Mouse (Mus musculus): ENCODE data around the gene Siah3. TPM values are rescaled to one million over a fixed set of nuclear protein-coding genes. Genes with fewer than 3 reads are reported as not detected.
A peak's percentile ranks its signal among the peaks of the same experiment; 100 is the strongest.

The Siah3 gene
- polyA plus RNA-seq, 1 experiment from 2014 or later, result 1.4 TPM

DNA sequence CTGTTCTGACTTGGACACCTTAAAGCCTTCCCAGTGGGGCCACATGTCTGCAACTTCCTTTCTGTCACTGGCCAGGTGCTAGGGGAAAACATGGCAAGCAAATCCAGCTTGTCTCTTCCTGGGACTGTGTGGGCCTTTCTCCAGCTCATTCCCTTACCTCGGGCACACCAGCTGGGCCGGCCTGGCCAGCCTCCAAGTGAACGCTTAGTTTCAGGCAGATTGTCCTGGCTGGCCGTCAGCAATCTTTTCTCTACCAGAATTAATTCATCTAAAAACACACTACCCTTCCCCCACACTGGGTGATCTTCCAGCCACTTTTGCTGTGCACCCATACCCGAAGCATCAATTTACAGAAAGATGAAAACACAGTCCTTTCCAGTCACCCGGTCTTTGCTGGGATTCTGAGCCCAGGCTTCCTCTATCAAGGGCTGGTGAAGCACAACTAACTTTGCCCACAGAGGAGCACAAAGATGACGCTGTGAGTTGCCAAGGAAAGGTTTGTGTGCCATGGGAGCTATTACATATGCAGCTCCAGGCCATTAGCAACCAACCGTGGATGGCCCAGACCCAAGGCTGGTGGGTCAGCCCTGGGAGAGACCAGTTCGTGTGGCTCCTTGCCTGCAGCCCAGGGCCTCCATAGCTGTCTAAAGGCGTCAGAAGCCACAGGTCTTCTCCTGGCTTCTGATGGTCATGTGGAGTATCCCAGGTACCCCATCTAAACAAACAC, 71.8 kb downstream of the Siah3 start:
- H3K27me3 ChIP-seq, result no peaks in the 10 kb centered on the region; the same call in 1 of the 2 replicates
- no peak overlapping the region for H3K4me2 ChIP-seq (replicated peaks)
- 74% methylated on average over 10 of the region's 10 CpGs for WGBS
- no peak overlapping the region for H3K9ac ChIP-seq (replicated peaks)
- H3K27ac ChIP-seq (replicated peaks), result 0 out of 2 replicates have a peak overlapping the region, but pooled peaks have one; percentile 4
- H3K4me3 ChIP-seq, result no peak overlapping the region
- H3K9me3 ChIP-seq, result no peaks in the 10 kb centered on the region
- H3K36me3 ChIP-seq, result no peaks in the 10 kb centered on the region
- peaks cover 36% of the 10 kb centered on the region for H3K4me1 ChIP-seq
- ATAC-seq (ENCODE audit: low FRiP score, low read depth), result 0 out of 2 replicates have a peak, but pooled peaks have one; percentile 41

- Histone ChIP-seq H3K27ac (replicated peaks) (no peak overlapping the region), H3K36me3 (no peaks in the 10 kb centered on the region), H3K9ac (replicated peaks) (no peak overlapping the region), H3K4me2 (replicated peaks) (no peak overlapping the region), H3K27me3 (peaks cover 6% of the 10 kb centered on the region; the same call in 1 of the 2 replicates), H3K9me3 (no peaks in the 10 kb centered on the region), H3K4me1 (peaks cover 41% of the 10 kb centered on the region), H3K4me3 (no peak overlapping the region)
- ATAC-seq (ENCODE audit: low FRiP score, low read depth), result no peak
- WGBS, result 71% methylated on average over 7 of the region's 7 CpGs
Observed at GRCm38 (mm10) chr14:75530815-75531353, 75.1 kb downstream of the Siah3 start.

GRCm38 (mm10) chr14:75539205-75539604, 83.4 kb downstream of the Siah3 start:
- H3K4me3 ChIP-seq, result no peak overlapping the region
- peaks cover 7% of the 10 kb centered on the region; the same call in 1 of the 2 replicates for H3K27me3 ChIP-seq
- H3K36me3 ChIP-seq, result no peaks in the 10 kb centered on the region
- H3K27ac ChIP-seq (replicated peaks), result no peak overlapping the region
- no peak for ATAC-seq (ENCODE audit: low FRiP score, low read depth)
- H3K9ac ChIP-seq (replicated peaks), result no peak overlapping the region
- 51% methylated on average over 2 of the region's 2 CpGs for WGBS
- H3K9me3 ChIP-seq, result no peaks in the 10 kb centered on the region
- H3K4me2 ChIP-seq (replicated peaks), result no peak overlapping the region
- H3K4me1 ChIP-seq, result peaks cover 39% of the 10 kb centered on the region

GRCm38 (mm10) chr14:75540216-75540995, 84.6 kb downstream of the Siah3 start:
- Histone ChIP-seq H3K27ac (replicated peaks) (peak overlapping the region; percentile 81), H3K4me3 (no peak overlapping the region), H3K27me3 (peaks cover 6% of the 10 kb centered on the region; the same call in 1 of the 2 replicates), H3K9me3 (no peaks in the 10 kb centered on the region), H3K4me1 (peaks cover 39% of the 10 kb centered on the region), H3K9ac (replicated peaks) (no peak overlapping the region), H3K4me2 (replicated peaks) (peak overlapping the region; percentile 35), H3K36me3 (no peaks in the 10 kb centered on the region)
- ATAC-seq (ENCODE audit: low FRiP score, low read depth), result peak; percentile 48; the same call in 1 of the 2 replicates
- 65% methylated on average over 17 of the region's 17 CpGs for WGBS

- Histone ChIP-seq H3K27ac (replicated peaks) (peak overlapping the region; percentile 81), H3K4me2 (replicated peaks) (peak overlapping the region; percentile 35), H3K9ac (replicated peaks) (no peak overlapping the region), H3K9me3 (no peaks in the 10 kb centered on the region), H3K36me3 (no peaks in the 10 kb centered on the region), H3K27me3 (peaks cover 6% of the 10 kb centered on the region; the same call in 1 of the 2 replicates), H3K4me3 (no peak overlapping the region), H3K4me1 (peaks cover 39% of the 10 kb centered on the region)
- ATAC-seq (ENCODE audit: low FRiP score, low read depth), result peak; percentile 87
- WGBS, result 5% methylated on average over 5 of the region's 5 CpGs
Observed at GRCm38 (mm10) chr14:75540996-75541350, 85.2 kb downstream of the Siah3 start.

GRCm38 (mm10) chr14:75541731-75542130, 85.9 kb downstream of the Siah3 start:
- Histone ChIP-seq H3K4me1 (peaks cover 33% of the 10 kb centered on the region), H3K4me3 (no peak overlapping the region), H3K27ac (replicated peaks) (peak overlapping the region; percentile 81), H3K4me2 (replicated peaks) (peak overlapping the region; percentile 35; the same call in 1 of the 2 replicates), H3K9me3 (no peaks in the 10 kb centered on the region), H3K27me3 (peaks cover 6% of the 10 kb centered on the region; the same call in 1 of the 2 replicates), H3K36me3 (no peaks in the 10 kb centered on the region), H3K9ac (replicated peaks) (no peak overlapping the region)
- ATAC-seq (ENCODE audit: low FRiP score, low read depth), result peak; percentile 18; the same call in 1 of the 2 replicates
- WGBS, result 10% methylated on average over 8 of the region's 8 CpGs

DNA sequence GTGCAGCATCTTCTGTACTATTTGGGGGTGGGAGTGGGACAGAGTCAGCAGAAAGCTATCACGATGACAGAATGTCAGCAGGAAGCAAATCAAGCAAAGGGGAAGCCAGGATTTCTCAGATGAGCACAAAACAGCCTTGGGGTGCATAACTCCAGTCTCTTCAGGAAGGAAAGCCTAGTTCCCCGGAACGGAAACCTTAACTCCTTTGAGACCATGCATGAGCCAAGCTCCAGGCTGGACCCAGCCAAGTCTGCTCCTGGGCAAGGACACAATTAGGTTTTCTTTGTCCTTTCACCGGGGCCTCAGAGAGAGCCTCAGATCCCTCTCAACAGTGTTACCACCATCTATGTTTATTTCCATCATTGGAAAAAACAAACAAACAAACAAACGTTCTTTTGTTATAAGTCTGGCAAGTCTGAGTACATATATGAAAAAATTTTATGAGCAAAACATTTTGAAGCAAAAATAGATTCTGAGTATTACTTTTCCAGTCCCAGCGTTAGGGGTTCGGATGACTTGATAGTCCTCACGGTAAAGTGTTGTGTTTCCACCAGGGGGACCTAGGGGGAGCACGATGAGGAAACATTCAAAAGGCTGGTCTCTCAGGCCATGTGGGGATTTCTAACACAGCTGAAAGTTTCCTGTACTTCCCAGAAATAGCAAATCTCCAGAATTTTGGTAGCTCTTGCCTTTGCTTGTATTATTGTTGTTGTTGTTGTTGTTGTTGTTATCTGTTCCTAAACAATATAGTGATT, 106.0 kb downstream of the Siah3 start:
- Histone ChIP-seq H3K27ac (replicated peaks) (no peak overlapping the region), H3K4me3 (no peak overlapping the region), H3K4me1 (peaks cover 19% of the 10 kb centered on the region), H3K9me3 (no peaks in the 10 kb centered on the region), H3K9ac (replicated peaks) (no peak overlapping the region), H3K4me2 (replicated peaks) (no peak overlapping the region), H3K27me3 (no peaks in the 10 kb centered on the region), H3K36me3 (no peaks in the 10 kb centered on the region)
- WGBS, result 54% methylated on average over 9 of the region's 9 CpGs
- no peak for ATAC-seq (ENCODE audit: low FRiP score, low read depth)

DNA sequence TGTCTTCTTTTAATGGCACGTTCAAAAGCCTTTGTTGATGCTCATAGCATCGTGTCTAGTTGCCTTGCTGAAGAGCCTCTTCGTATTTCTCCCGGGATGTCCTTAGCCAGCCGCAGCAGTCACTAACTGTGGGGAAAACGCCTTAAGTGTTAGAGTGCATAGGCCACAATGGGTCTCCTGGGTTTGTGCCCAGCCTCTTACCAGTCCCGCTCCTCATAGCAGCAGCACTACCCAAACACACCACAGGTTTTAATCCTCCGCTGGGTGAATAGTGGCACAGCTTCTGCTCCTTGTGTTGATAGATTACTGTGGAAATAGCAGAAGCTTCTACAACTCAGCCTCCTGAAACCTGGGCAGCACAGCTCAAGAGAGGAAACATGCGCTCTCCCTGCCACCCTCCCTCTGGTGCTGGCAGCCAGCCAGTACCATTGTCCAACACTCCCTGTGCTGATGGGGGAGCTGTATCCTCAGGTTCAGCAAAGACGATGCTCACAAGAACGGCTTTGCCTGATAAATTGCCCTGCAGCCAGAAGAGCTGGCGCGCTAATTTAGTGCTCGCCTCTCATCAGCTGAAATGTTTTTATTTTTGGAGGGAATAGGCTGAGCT, 109.9 kb downstream of the Siah3 start:
- H3K9ac ChIP-seq (replicated peaks), result no peak overlapping the region
- peak overlapping the region; percentile 35 for H3K27ac ChIP-seq (replicated peaks)
- H3K4me1 ChIP-seq, result peaks cover 21% of the 10 kb centered on the region
- H3K4me3 ChIP-seq, result no peak overlapping the region
- H3K4me2 ChIP-seq (replicated peaks), result no peak overlapping the region
- ATAC-seq (ENCODE audit: low FRiP score, low read depth), result peak; percentile 84
- peaks cover 8% of the 10 kb centered on the region; the same call in 1 of the 2 replicates for H3K27me3 ChIP-seq
- WGBS, result 50% methylated on average over 14 of the region's 14 CpGs
- no peaks in the 10 kb centered on the region for H3K9me3 ChIP-seq
- H3K36me3 ChIP-seq, result no peaks in the 10 kb centered on the region

DNA sequence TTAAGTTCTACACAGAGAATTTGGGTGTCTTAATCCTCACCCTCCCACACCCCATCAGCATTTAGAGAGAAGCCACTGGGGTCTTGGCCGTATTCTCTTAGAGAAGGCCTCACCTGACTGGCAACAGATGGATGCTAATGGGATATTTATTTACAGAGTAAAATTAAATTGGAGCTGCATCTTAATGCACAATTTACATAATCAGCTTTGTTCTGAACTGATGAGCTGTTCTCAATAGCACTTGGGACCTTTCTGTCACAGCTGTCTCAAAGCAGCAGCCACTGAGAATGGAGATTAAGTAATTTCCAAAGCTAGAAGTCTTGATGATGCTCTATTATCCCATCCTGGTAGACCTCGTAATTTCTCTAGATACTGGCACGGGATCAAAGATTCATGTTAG, 110.5 kb downstream of the Siah3 start:
- ATAC-seq (ENCODE audit: low FRiP score, low read depth), result peak; percentile 56
- H3K4me1 ChIP-seq, result peaks cover 21% of the 10 kb centered on the region
- WGBS, result 41% methylated on average over 3 of the region's 3 CpGs
- no peaks in the 10 kb centered on the region for H3K9me3 ChIP-seq
- no peaks in the 10 kb centered on the region for H3K36me3 ChIP-seq
- no peak overlapping the region for H3K9ac ChIP-seq (replicated peaks)
- peaks cover 8% of the 10 kb centered on the region; the same call in 1 of the 2 replicates for H3K27me3 ChIP-seq
- H3K4me2 ChIP-seq (replicated peaks), result no peak overlapping the region
- H3K27ac ChIP-seq (replicated peaks), result peak overlapping the region; percentile 35
- H3K4me3 ChIP-seq, result no peak overlapping the region

DNA sequence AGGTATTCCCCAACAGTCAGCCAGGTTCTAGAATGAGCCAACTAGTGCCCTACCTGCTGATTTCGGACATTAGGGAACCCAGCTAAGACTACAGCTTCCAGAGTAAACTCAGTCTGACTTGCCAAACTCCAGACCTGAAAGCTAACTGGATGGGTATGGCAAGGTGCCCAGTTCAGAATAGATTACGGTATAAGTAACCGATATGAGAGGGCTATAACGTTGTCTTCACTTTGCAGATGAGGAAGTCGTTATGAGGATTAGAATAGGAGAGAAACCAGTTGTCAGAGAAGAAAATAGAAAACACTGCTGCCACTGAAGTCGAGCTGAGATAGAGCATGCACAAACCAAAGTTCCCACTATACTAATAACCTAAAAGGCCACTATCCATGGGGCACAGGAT, 123.2 kb downstream of the Siah3 start:
- Histone ChIP-seq H3K36me3 (no peaks in the 10 kb centered on the region), H3K4me3 (no peak overlapping the region), H3K27me3 (no peaks in the 10 kb centered on the region), H3K4me1 (no peaks in the 10 kb centered on the region), H3K9me3 (no peaks in the 10 kb centered on the region), H3K9ac (replicated peaks) (no peak overlapping the region), H3K27ac (replicated peaks) (no peak overlapping the region), H3K4me2 (replicated peaks) (no peak overlapping the region)
- 89% methylated on average over 6 of the region's 6 CpGs for WGBS
- ATAC-seq (ENCODE audit: low FRiP score, low read depth), result no peak

Data from midbrain, embryonic 12.5 days (tissue).